In genomic region chr8:3387286-3387685, GRCm38 (mm10) we compare ENCODE assay signal across 8 mouse cellular contexts. TPM values are rescaled to one million over a fixed set of nuclear protein-coding genes. Genes with fewer than 3 reads are reported as not detected.
A peak's percentile ranks its signal among the peaks of the same experiment; 100 is the strongest.
DNase-seq lines count a peak whose midpoint lies in the region; ATAC-seq and TF ChIP-seq lines count a peak whose summit lies in the region.

No protein-coding gene starts in this region.

- ATAC-seq in lung, embryonic 15.5 days (ENCODE audit: borderline replicate concordance, extremely low read depth, low FRiP score, low TSS enrichment) = peak; percentile 37; the same call in 1 of the 2 replicates

- no peak overlapping the region for H3K27ac ChIP-seq in ES-E14 (ENCODE audit: insufficient read depth, low read depth, low read length, poor library complexity, severe bottlenecking)
- no peak overlapping the region for H3K27ac ChIP-seq in lung, embryonic 15.5 days

- H3K27me3 ChIP-seq in lung, embryonic 15.5 days = no peaks in the 10 kb centered on the region

- DNase-seq in 3T3-L1 (ENCODE audit: low read depth, low spot score) (peak; percentile 85), ES-E14 (ENCODE audit: low read depth, low spot score) (peak; percentile 75)
- peak; percentile 78 to 84 for DNase-seq in cerebellum, postnatal 14 days
- DNase-seq in gastrocnemius, postnatal 10 days = peak; percentile 77
- DNase-seq in kidney, postnatal 10 days = peak; percentile 86
- DNase-seq in retina, postnatal 1 day = peak; percentile 75
- DNase-seq in thymus, postnatal 36 days = peak; percentile 61 to 69

- H3K9ac ChIP-seq in ES-E14 (ENCODE audit: insufficient read depth, low read depth, low read length, poor library complexity, severe bottlenecking) = no peak overlapping the region
- no peak overlapping the region for H3K9ac ChIP-seq in lung, embryonic 15.5 days

- no peaks in the 10 kb centered on the region for H3K36me3 ChIP-seq in ES-E14 (ENCODE audit: control insufficient read depth, insufficient read depth, low read length, poor library complexity, severe bottlenecking)
- H3K36me3 ChIP-seq in lung, embryonic 15.5 days = no peaks in the 10 kb centered on the region

- H3K4me1 ChIP-seq in ES-E14 (ENCODE audit: control insufficient read depth in 2 of 2, insufficient read depth in 2 of 2, low read length in 2 of 2, poor library complexity in 1 of 2) = peaks cover 5 to 10% of the 10 kb centered on the region in 2 experiments; a peak in 2 of 4 replicates
- H3K4me1 ChIP-seq in lung, embryonic 15.5 days = peaks cover 2% of the 10 kb centered on the region

- no peaks in the 10 kb centered on the region for H3K9me3 ChIP-seq in ES-E14 (ENCODE audit: control insufficient read depth, insufficient read depth, low read depth, low read length)
- no peaks in the 10 kb centered on the region for H3K9me3 ChIP-seq in lung, embryonic 15.5 days

- WGBS in lung, embryonic 15.5 days = 32% methylated on average over 6 of the region's 6 CpGs

- in situ Hi-C loops in ES-E14 (cut with MboI; ENCODE audit: low sequenced_read_pairs in 2 of 2, unreplicated experiment in 2 of 2) = no loop called here

- no peak overlapping the region for H3K4me2 ChIP-seq in lung, embryonic 15.5 days

- H3K4me3 ChIP-seq in ES-E14 (ENCODE audit: insufficient read depth in 1 of 2, low read depth in 1 of 2, low read length in 2 of 2, poor library complexity in 1 of 2, severe bottlenecking in 1 of 2) = no peak overlapping the region
- H3K4me3 ChIP-seq in lung, embryonic 15.5 days = no peak overlapping the region

TF ChIP-seq in ES-E14, 5 proteins besides CTCF, POLR2A, EP300 and RAD21:
- TF ChIP-seq ZNF384 (IDR thresholded peaks at IDR 0.05; ENCODE audit: low read depth, low read length) (no peak), ZC3H11A (IDR thresholded peaks at IDR 0.05; ENCODE audit: borderline replicate concordance, low read depth, low read length) (no peak)

RNA-seq across cellular contexts. Expression of gene Arhgef18, which starts 5.5 kb away (rescaled TPM):
- 34.7 and 40.9 TPM in 2 replicates for total RNA-seq in ES-E14 (2012; rRNA removed)
- 10 to 100 TPM in 1 of 2 experiments, 1 to 10 TPM in 1; 9.3 to 14.2 TPM for total RNA-seq in gastrocnemius, postnatal 10 days (2021)
- 6.7 and 7.8 TPM in 2 replicates for polyA plus RNA-seq in lung, embryonic 15.5 days (2015; fragmentation: Nextera tagmentation; extraction: Ambion mirVana)

RNA-seq across cellular contexts. Expression of gene A430078G23Rik, which starts 34.1 kb away (rescaled TPM):
- total RNA-seq in ES-E14 (2012; rRNA removed) = 0.18 and 0.69 TPM in 2 replicates
- under 1 TPM; 0.14 to 0.19 TPM for total RNA-seq in gastrocnemius, postnatal 10 days (2021)
- polyA plus RNA-seq in lung, embryonic 15.5 days (2015; fragmentation: Nextera tagmentation; extraction: Ambion mirVana) = 0.08 and 0.59 TPM in 2 replicates
